Mouse (Mus musculus) liver, embryonic 14.5 days (tissue): Measurements from ENCODE around the gene Fkbp8. TPM values are rescaled to one million over a fixed set of nuclear protein-coding genes. Genes with fewer than 3 reads are reported as not detected.

Experiments used
- ATAC-seq: fragments of 200-750 bp; cut with Nextera tagmentation; 2 replicates; pipeline ENCODE4 v1.8.0; 2017; ENCODE audit warnings: moderate number of reproducible peaks, mild to moderate bottlenecking, moderate library complexity; ENCODE audit not compliant: insufficient read depth
- DNase-seq, 3 experiments: peaks; one replicate each; pipeline ENCODE4 v3.0.0-alpha.2; 2012 to 2013; ENCODE audit warnings: low read depth in 3 of 3, low spot score in 3 of 3
- H3K27ac ChIP-seq: fragments of 300-500 bp; sonication (generic); 2 replicates; pipeline ENCODE4 v1.5.1; 2014; ENCODE audit warnings: moderate library complexity, mild to moderate bottlenecking, control low read depth, inconsistent platforms
- H3K27me3 ChIP-seq: fragments of 300-500 bp; sonication (generic); 2 replicates; pipeline ENCODE4 v1.6.1; 2014; ENCODE audit warnings: mild to moderate bottlenecking, low read length, moderate library complexity; ENCODE audit not compliant: control insufficient read depth, insufficient read depth
- H3K36me3 ChIP-seq: fragments of 300-500 bp; sonication (generic); replicated peaks from 2 replicates; pipeline ENCODE4 v1.6.1; 2014; ENCODE audit warnings: low read depth; ENCODE audit not compliant: control insufficient read depth, insufficient read depth
- H3K4me1 ChIP-seq, 2 experiments: fragments of 200-500 bp in 1 of 2; fragments of 300-500 bp in 1 of 2; sonication (generic) in 1 of 2; replicated peaks; 2 replicates each; pipeline ENCODE4 v1.6.1; 2012 to 2014; ENCODE audit warnings: antibody characterized with exemption in 1 of 2, inconsistent platforms in 1 of 2, low read length in 1 of 2; ENCODE audit not compliant: control insufficient read depth in 2 of 2, insufficient read depth in 2 of 2
- H3K4me2 ChIP-seq: fragments of 300-500 bp; sonication (generic); 2 replicates; pipeline ENCODE4 v1.6.1; 2014; ENCODE audit warnings: low read depth, mild to moderate bottlenecking, control low read depth, moderate library complexity
- H3K4me3 ChIP-seq, 2 experiments: fragments of 200-500 bp in 1 of 2; fragments of 300-500 bp in 1 of 2; sonication (generic) in 1 of 2; 2 replicates each; pipeline ENCODE4 v1.5.1; 2012 to 2014; ENCODE audit warnings: low read depth in 2 of 2, low read length in 2 of 2, mild to moderate bottlenecking in 2 of 2, control low read depth in 1 of 2, inconsistent platforms in 1 of 2, moderate library complexity in 1 of 2; ENCODE audit not compliant: insufficient read depth in 1 of 2
- H3K9ac ChIP-seq: fragments of 300-500 bp; sonication (generic); replicated peaks from 2 replicates; pipeline ENCODE4 v1.6.1; 2014; ENCODE audit warnings: mild to moderate bottlenecking, control low read depth, moderate library complexity
- H3K9me3 ChIP-seq: fragments of 300-500 bp; sonication (generic); 2 replicates; pipeline ENCODE4 v1.6.1; 2016; ENCODE audit warnings: low read length, mixed read lengths; ENCODE audit not compliant: control insufficient read depth
- CTCF ChIP-seq: IDR thresholded peaks from 2 replicates; pipeline ENCODE4 v1.5.1; 2016; ENCODE audit warnings: antibody characterized with exemption, low read depth, control low read depth
- EP300 ChIP-seq: IDR thresholded peaks from 2 replicates; pipeline ENCODE4 v1.6.1; 2016; ENCODE audit warnings: antibody characterized with exemption, low read depth
- WGBS: fragments of 180-500 bp; shearing (Covaris S2); extraction: QIAGEN DNeasy Blood & Tissue Kit; methylation state at CpG from one replicate; pipeline ENCODE4 v1.1.7; 2014; ENCODE audit not compliant: insufficient replicate concordance; 5-methylcytosine and 5-hydroxymethylcytosine counted together
- polyA plus RNA-seq, 2 experiments: library from polyadenylated mRNA; depleted of rRNA in 1 of 2; stranded (reverse) in 1 of 2; unstranded in 1 of 2; fragments of >200 nt; fragmentation: Nextera tagmentation in 1 of 2; extraction: Ambion mirVana in 1 of 2; gene quantifications; 2 replicates each; pipeline versions ENCODE4 v1.2.1 to v1.2.3; 2012 to 2014

Fkbp8 gene
- polyA plus RNA-seq, 2 experiments: 114 to 149 TPM

DNA sequence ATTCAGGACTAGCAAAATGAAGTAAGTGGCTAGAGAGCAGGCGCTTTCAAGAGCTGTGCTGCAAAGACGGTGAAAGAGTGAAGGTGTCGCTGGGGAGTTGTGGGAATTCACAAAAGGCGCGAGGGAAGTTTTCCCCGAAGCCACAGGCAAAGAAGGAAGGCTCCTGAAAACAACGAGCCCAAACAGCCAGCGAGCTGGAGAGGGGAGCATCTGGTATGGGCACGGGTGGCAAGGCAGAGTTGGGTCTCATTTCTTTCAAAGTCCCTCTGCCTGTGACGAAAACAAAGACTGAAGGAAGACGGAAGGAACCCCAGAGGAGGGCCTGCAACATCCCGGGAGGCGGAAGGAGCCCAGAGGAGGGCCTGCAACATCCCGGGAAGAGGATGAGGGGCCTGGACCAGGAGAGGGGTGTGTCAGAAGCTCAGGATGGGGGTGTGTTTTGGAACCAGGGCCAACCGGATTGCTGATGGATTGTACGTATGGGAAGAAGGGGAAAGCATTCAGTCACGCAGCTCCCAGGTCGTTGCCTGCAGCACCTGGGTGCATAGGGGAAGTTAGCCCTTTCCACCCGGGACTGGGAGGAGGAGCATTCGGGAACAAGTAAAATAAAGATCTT is 36.5 kb upstream of the Fkbp8 start:
- no peak for ATAC-seq
- DNase-seq: no peak
- no peak overlapping the region for H3K9ac ChIP-seq
- no peaks in the 10 kb centered on the region for H3K36me3 ChIP-seq
- H3K27ac ChIP-seq: no peak overlapping the region
- 6% methylated on average over 20 of the region's 20 CpGs for WGBS
- H3K9me3 ChIP-seq: no peaks in the 10 kb centered on the region
- 0 out of 4 replicates have a peak, but pooled peaks cover 0 to 2% of the 10 kb centered on the region in 2 experiments for H3K4me1 ChIP-seq
- no peak overlapping the region for H3K4me2 ChIP-seq
- H3K4me3 ChIP-seq: no peak overlapping the region
- H3K27me3 ChIP-seq: peaks cover 99% of the 10 kb centered on the region
- no peak for TF ChIP-seq EP300

DNA sequence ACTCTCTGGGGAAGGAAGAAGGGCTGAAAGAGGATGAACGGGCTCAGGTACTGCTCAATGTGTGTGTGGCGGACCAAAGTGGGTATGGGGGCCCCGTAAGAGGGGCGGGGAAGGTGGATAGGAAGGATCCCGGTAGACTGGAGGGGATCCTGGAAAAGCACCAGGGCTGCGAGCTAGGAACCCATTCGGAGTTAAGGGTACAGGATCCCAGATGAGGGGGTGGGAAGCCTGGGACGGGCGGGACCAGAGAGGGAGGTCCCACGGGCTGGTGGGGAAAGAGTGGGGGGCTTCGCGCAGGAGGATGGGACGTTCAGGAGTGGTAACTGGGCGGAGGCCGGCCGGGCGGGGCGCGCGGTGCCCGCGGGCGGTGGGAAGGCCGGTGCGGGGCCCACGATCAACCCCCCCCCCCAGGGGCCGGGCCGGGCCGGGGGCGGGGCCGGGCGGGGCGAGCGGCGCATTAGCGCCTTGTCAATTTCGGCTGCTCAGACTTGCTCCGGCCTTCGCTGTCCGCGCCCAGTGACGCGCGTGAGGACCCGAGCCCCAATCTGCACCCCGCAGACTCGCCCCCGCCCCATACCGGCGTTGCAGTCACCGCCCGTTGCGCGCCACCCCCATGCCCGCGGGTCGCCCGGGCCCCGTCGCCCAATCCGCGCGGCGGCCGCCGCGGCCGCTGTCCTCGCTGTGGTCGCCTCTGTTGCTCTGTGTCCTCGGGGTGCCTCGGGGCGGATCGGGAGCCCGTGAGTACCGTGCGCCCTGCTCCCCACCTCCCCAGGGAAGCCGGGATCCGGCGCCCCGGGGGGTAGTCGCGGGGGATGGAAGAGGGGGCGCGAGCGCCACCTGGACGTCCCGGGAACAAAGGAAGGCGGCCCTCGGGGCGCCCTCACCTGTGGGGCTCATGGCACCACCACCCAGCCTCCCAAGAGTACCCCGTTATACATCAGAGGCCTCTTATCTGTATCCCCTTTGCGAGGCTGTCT is 34.6 kb upstream of the Fkbp8 start, which contains the start of gene Crlf1:
Gene Crlf1 (plus strand): TSS at position 495 of the 977 bp plus-strand sequence.
- no peak within 1 kb of the TSS for H3K27ac ChIP-seq
- no peak within 1 kb of the TSS for H3K9ac ChIP-seq
- 1% methylated on average over 74 of the region's 93 CpGs for WGBS
- DNase-seq (no peak), ATAC-seq (no peak)
- peak within 1 kb of the TSS; percentile 40 for H3K4me2 ChIP-seq
- 0 out of 4 replicates have a peak, but pooled peaks cover 0 to 2% of the 10 kb centered on the region in 2 experiments for H3K4me1 ChIP-seq
- H3K36me3 ChIP-seq: no peaks in the 10 kb centered on the region
- TF ChIP-seq CTCF (no peak), EP300 (no peak)
- no peaks in the 10 kb centered on the region for H3K9me3 ChIP-seq
- peaks cover 98% of the 10 kb centered on the region for H3K27me3 ChIP-seq
- peak within 1 kb of the TSS in 1 of 2 experiments; percentile 29; a peak in 2 of 4 replicates for H3K4me3 ChIP-seq

DNA sequence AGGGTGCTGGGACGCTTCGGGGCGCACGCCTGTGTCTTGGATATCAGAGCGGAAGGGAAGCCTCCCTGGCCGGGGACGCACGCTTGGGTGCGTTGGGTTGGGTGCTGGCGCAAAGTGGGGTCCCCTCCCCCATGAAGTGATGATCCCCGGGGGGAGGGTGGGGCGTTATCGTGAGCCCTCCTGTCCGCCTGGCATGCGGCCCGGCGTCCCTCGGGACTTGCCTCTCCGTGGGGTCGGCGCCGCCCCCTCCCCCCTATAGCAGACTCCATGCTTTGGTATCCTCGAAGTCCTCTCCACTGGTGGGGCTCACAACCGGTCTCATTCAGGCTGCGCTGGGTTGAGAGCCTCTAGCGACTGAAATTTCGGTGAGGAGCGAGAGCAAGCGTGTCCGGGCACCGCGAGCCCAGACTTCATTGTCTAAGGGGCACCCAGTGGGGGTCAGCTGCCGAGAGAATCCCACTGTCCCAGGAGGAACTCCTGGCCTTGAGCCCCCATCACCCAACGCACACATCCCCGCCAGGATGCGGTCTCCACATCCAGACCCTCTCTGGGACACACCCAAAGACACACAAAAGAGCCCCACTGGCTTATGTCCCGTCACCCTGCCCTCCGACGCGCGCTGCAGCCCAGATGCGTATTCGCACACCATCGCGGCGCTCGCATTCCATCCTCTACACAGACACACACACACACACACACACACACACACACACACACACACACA is 33.7 kb upstream of the Fkbp8 start:
- 2% methylated on average over 46 of the region's 47 CpGs for WGBS
- H3K4me2 ChIP-seq: no peak overlapping the region

DNA sequence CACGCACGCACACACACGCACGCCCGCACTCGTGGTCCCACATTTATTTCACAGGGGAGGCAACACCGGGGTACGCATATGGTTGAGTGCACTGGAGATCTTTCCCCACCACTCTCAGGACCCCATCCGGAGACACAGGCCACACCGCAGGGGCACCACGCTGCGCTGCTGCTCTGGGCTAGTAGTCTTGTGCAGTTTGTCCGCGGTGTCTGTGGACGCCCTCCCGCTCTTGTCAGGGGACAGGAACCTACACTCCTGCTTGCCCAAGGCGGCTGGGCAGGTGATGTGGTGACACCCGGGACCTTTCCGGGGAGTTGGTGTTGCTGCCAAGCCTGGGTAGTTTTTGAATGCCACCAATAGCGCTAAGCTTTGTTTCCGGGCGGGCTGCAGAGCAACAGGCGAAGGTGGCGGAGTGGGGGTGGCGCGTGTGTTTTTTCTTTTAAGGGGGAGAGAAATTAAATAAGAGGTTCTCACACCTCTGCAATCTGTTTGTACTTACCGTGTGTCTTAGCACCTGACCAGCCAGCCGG is 33.0 kb upstream of the Fkbp8 start:
- H3K4me2 ChIP-seq: no peak overlapping the region
- ATAC-seq (no peak), DNase-seq (no peak)
- peaks cover 89% of the 10 kb centered on the region for H3K27me3 ChIP-seq
- H3K9me3 ChIP-seq: no peaks in the 10 kb centered on the region
- no peak overlapping the region for H3K4me3 ChIP-seq
- H3K4me1 ChIP-seq: peaks cover 0 to 2% of the 10 kb centered on the region in 2 experiments; a peak in 2 of 4 replicates
- no peak for TF ChIP-seq CTCF
- no peak for TF ChIP-seq EP300
- 5% methylated on average over 28 of the region's 28 CpGs for WGBS
- no peak overlapping the region for H3K9ac ChIP-seq
- H3K27ac ChIP-seq: no peak overlapping the region
- no peaks in the 10 kb centered on the region for H3K36me3 ChIP-seq

More for the DNA sequence above, 33.7 kb upstream of the Fkbp8 start:
- no peak overlapping the region for H3K4me3 ChIP-seq
- no peak overlapping the region for H3K9ac ChIP-seq
- H3K27ac ChIP-seq: no peak overlapping the region
- DNase-seq: no peak
- TF ChIP-seq CTCF: no peak
- no peak for TF ChIP-seq EP300
- no peaks in the 10 kb centered on the region for H3K36me3 ChIP-seq
- H3K4me1 ChIP-seq: peaks cover 0 to 2% of the 10 kb centered on the region in 2 experiments; a peak in 1 of 4 replicates
- ATAC-seq: no peak
- peaks cover 95% of the 10 kb centered on the region for H3K27me3 ChIP-seq
- no peaks in the 10 kb centered on the region for H3K9me3 ChIP-seq
